Comparison of ENCODE assay signal across 17 mouse cellular contexts in the genomic region with DNA sequence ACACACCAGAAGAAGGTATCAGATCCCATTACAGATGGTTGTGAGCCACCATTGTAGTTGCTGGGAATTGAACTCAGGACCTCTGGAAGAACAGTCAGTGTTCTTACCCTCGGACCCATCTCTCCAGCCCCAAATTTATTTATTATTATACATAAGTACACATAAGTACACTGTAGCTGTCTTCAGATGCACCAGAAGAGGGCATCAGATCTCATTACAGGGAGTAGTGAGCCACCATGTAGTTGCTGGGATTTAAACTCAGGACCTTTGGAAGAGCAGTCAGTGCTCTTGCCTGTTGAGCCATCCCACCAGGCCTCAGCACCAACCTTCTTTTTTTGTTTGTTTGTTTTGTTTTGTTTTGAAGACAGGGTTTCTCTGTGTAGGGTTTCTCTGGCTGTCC. TPM values are rescaled to one million over a fixed set of nuclear protein-coding genes. Genes with fewer than 3 reads are reported as not detected.
DNase-seq lines count a peak whose midpoint lies in the region; ATAC-seq and TF ChIP-seq lines count a peak whose summit lies in the region.
"Not testable (repeated sequence)": the region's sequence is repeated elsewhere in the genome, so short reads cannot be mapped to it uniquely, and the experiment has no call there.
"Had no signal": no experiment of that assay in that cellular context is flagged by ENCODE, and none has a peak within 500 bp of the region (broad histone marks: within the 10 kb centered on the region; RNA-seq: fewer than 3 reads in every experiment).

No protein-coding gene starts in this region.

- not testable (repeated sequence) for TF ChIP-seq POLR2A in heart, adult 2 months (IDR thresholded peaks at IDR 0.05; ENCODE audit: insufficient read depth, low read depth, low read length)

- TF ChIP-seq EP300 in heart, adult 2 months (IDR thresholded peaks at IDR 0.05; ENCODE audit: insufficient read depth, low read depth, low read length); stomach, postnatal 0 days (optimal IDR thresholded peaks at IDR 0.05): not testable (repeated sequence)

- H3K4me1 ChIP-seq in E14TG2a.4 (replicated peaks; ENCODE audit: low read depth, low read length) = peaks cover 26% of the 10 kb centered on the region
- H3K4me1 ChIP-seq in heart, adult 2 months (ENCODE audit: control insufficient read depth, insufficient read depth, low read length); stomach, postnatal 0 days (replicated peaks; ENCODE audit: control insufficient read depth, insufficient read depth): not testable (repeated sequence)

- not testable (repeated sequence) for H3K9me3 ChIP-seq in E14TG2a.4 (ENCODE audit: low read length); stomach, postnatal 0 days (ENCODE audit: control insufficient read depth, low read length)

- H3K79me2 ChIP-seq in heart, adult 2 months (replicated peaks; ENCODE audit: control insufficient read depth, insufficient read depth, low read length) = not testable (repeated sequence)

- not testable (repeated sequence) for H3K4me2 ChIP-seq in stomach, postnatal 0 days (replicated peaks; ENCODE audit: low read depth)

- H3K36me3 ChIP-seq in E14TG2a.4 (ENCODE audit: insufficient read depth, low read length) = peaks cover 11% of the 10 kb centered on the region
- not testable (repeated sequence) for H3K36me3 ChIP-seq in heart, adult 2 months (ENCODE audit: control insufficient read depth, insufficient read depth, low read length); stomach, postnatal 0 days (ENCODE audit: control insufficient read depth, insufficient read depth, low read length)

- not testable (repeated sequence) for H3K27ac ChIP-seq in heart, adult 2 months; left cerebral cortex, adult 2 months; stomach, postnatal 0 days (replicated peaks)

- intact Hi-C loops in heart, adult 2 months (cut with DNase I) = not testable (repeated sequence)
- intact Hi-C loops in left cerebral cortex, adult 2 months (cut with DNase I) = loop anchor here (5.0 kb wide), 1 partner anchor 458 kb away; no protein-coding TSS in a partner anchor

- not testable (repeated sequence) for H3K27me3 ChIP-seq in E14TG2a.4 (ENCODE audit: insufficient read depth, low read length); heart, adult 2 months (ENCODE audit: control insufficient read depth, insufficient read depth, low read length); stomach, postnatal 0 days (ENCODE audit: control insufficient read depth, insufficient read depth, low read length)

- not testable (repeated sequence) for H3K4me3 ChIP-seq in E14TG2a.4 (replicated peaks; ENCODE audit: low read length); heart, adult 2 months; left cerebral cortex, adult 2 months; stomach, postnatal 0 days (ENCODE audit: low read depth, low read length)

- DNase-seq in ES-CJ7 (ENCODE audit: low read depth, low spot score) (peak; percentile 55), R1 (ENCODE audit: low read depth, low spot score) (peak; percentile 29)
- not testable (repeated sequence) for DNase-seq in heart, adult 2 months; left cerebral cortex, adult 2 months (ENCODE audit: extremely low spot score in 1 of 2, low spot score in 2 of 2); stomach, postnatal 0 days (ENCODE audit: low spot score)

- 90% methylated on average over 1 of the region's 1 CpGs for WGBS in heart, adult 2 months
- 85% methylated on average over 1 of the region's 1 CpGs for WGBS in stomach, postnatal 0 days

- 0 out of 2 replicates have a peak, but pooled peaks have one; percentile 2 for TF ChIP-seq CTCF in E14TG2a.4 (conservative IDR thresholded peaks at IDR 0.05; ENCODE audit: low read length)
- TF ChIP-seq CTCF in heart, adult 2 months (IDR thresholded peaks at IDR 0.05) = peak; percentile 27
- peak; percentile 29 for TF ChIP-seq CTCF in left cerebral cortex, adult 2 months (IDR thresholded peaks at IDR 0.05)
- 0 out of 2 replicates have a peak, but pooled peaks have one; percentile 5 for TF ChIP-seq CTCF in stomach, postnatal 0 days (IDR thresholded peaks at IDR 0.05; ENCODE audit: low read depth)

- ATAC-seq in stomach, postnatal 0 days (ENCODE audit: low FRiP score, low TSS enrichment) = not testable (repeated sequence)

- not testable (repeated sequence) for H3K9ac ChIP-seq in heart, adult 2 months (ENCODE audit: low read depth, low read length); stomach, postnatal 0 days (ENCODE audit: low read length)

RNA-seq across cellular contexts. Expression of a gene that starts 1.9 kb away (rescaled TPM):
- under 1 TPM in 1 of 2 experiments, not detected in 1; 0.20 TPM for total RNA-seq in heart, adult 2 months (2021)
- polyA plus RNA-seq in heart, adult 2 months (2012; rRNA removed) = 0.15 TPM in 1 of 2 replicates, not detected in the other
- not detected for total RNA-seq in left cerebral cortex, adult 2 months (2021)
- 0.10 TPM in 1 of 2 replicates, not detected in the other for polyA plus RNA-seq in stomach, postnatal 0 days (2015; fragmentation: Nextera tagmentation; extraction: Ambion mirVana)
- total RNA-seq: adrenal gland, adult 2 months; adrenal gland, postnatal 10 days; adrenal gland, postnatal 25 days; adrenal gland, postnatal 4 days; CH12.LX; common myeloid progenitor, adult 5-6 weeks had no signal
- polyA plus RNA-seq: adrenal gland, adult 2 months; embryonic facial prominence, embryonic 15.5 days; erythroblast, embryonic 14.5 days; forebrain, embryonic 16.5 days; G1E; Patski had no signal
